Mouse (Mus musculus): ENCODE measurements around the gene Tlr9. TPM values are rescaled to one million over a fixed set of nuclear protein-coding genes. Genes with fewer than 3 reads are reported as not detected.

Tlr9 gene
- polyA plus RNA-seq, 1 experiment = 2.3 TPM

- no peaks in the 10 kb centered on the region for H3K9me3 ChIP-seq
- TF ChIP-seq FLI1 (IDR thresholded peaks at IDR 0.05; ENCODE audit: low read length) = no peak
- no peak for TF ChIP-seq GATA1 (IDR thresholded peaks at IDR 0.05; ENCODE audit: borderline replicate concordance, low read length)
- H3K4me3 ChIP-seq (replicated peaks) = no peak overlapping the region
- peaks cover 23% of the 10 kb centered on the region for H3K4me1 ChIP-seq
- peaks cover 84% of the 10 kb centered on the region for H3K36me3 ChIP-seq (replicated peaks; ENCODE audit: low read length)
- no peaks in the 10 kb centered on the region for H3K27me3 ChIP-seq (replicated peaks)
These were observed 19.3 kb downstream of the Tlr9 start for GRCm38 (mm10) chr9:106241541-106242164.

GRCm38 (mm10) chr9:106242813-106243488, 20.6 kb downstream of the Tlr9 start:
- H3K9me3 ChIP-seq = no peaks in the 10 kb centered on the region
- no peaks in the 10 kb centered on the region for H3K27me3 ChIP-seq (replicated peaks)
- TF ChIP-seq GATA1 (IDR thresholded peaks at IDR 0.05; ENCODE audit: borderline replicate concordance, low read length) = no peak
- TF ChIP-seq FLI1 (IDR thresholded peaks at IDR 0.05; ENCODE audit: low read length) = no peak
- H3K4me3 ChIP-seq (replicated peaks) = peak overlapping the region; percentile 56
- peaks cover 71% of the 10 kb centered on the region for H3K36me3 ChIP-seq (replicated peaks; ENCODE audit: low read length)
- H3K4me1 ChIP-seq = peaks cover 33% of the 10 kb centered on the region

- H3K36me3 ChIP-seq (replicated peaks; ENCODE audit: low read length) = peaks cover 15% of the 10 kb centered on the region
- TF ChIP-seq FLI1 (IDR thresholded peaks at IDR 0.05; ENCODE audit: low read length) = no peak
- no peak for TF ChIP-seq GATA1 (IDR thresholded peaks at IDR 0.05; ENCODE audit: borderline replicate concordance, low read length)
- peaks cover 58% of the 10 kb centered on the region for H3K4me1 ChIP-seq
- peaks cover 3% of the 10 kb centered on the region; the same call in 1 of the 2 replicates for H3K9me3 ChIP-seq
- peaks cover 8% of the 10 kb centered on the region for H3K27me3 ChIP-seq (replicated peaks)
- H3K4me3 ChIP-seq (replicated peaks) = no peak overlapping the region
These were observed 27.2 kb downstream of the Tlr9 start for GRCm38 (mm10) chr9:106249550-106249949.

- H3K9me3 ChIP-seq = peaks cover 3% of the 10 kb centered on the region; the same call in 1 of the 2 replicates
- peaks cover 8% of the 10 kb centered on the region for H3K27me3 ChIP-seq (replicated peaks)
- no peak overlapping the region for H3K4me3 ChIP-seq (replicated peaks)
- H3K36me3 ChIP-seq (replicated peaks; ENCODE audit: low read length) = peaks cover 8% of the 10 kb centered on the region
- no peak for TF ChIP-seq GATA1 (IDR thresholded peaks at IDR 0.05; ENCODE audit: borderline replicate concordance, low read length)
- TF ChIP-seq FLI1 (IDR thresholded peaks at IDR 0.05; ENCODE audit: low read length) = no peak
- H3K4me1 ChIP-seq = peaks cover 52% of the 10 kb centered on the region
These were observed 27.8 kb downstream of the Tlr9 start for GRCm38 (mm10) chr9:106250245-106250644.

- Histone ChIP-seq H3K36me3 (replicated peaks; ENCODE audit: low read length) (peaks cover 5% of the 10 kb centered on the region), H3K9me3 (peaks cover 3% of the 10 kb centered on the region; the same call in 1 of the 2 replicates), H3K27me3 (replicated peaks) (peaks cover 8% of the 10 kb centered on the region), H3K4me3 (replicated peaks) (no peak overlapping the region), H3K4me1 (peaks cover 48% of the 10 kb centered on the region)
- no peak for TF ChIP-seq FLI1 (IDR thresholded peaks at IDR 0.05; ENCODE audit: low read length)
- TF ChIP-seq GATA1 (IDR thresholded peaks at IDR 0.05; ENCODE audit: borderline replicate concordance, low read length) = no peak
These were observed 28.7 kb downstream of the Tlr9 start for GRCm38 (mm10) chr9:106251066-106251465.

GRCm38 (mm10) chr9:106254001-106254400, 31.6 kb downstream of the Tlr9 start:
- peaks cover 28% of the 10 kb centered on the region for H3K27me3 ChIP-seq (replicated peaks)
- peaks cover 3% of the 10 kb centered on the region; the same call in 1 of the 2 replicates for H3K9me3 ChIP-seq
- TF ChIP-seq FLI1 (IDR thresholded peaks at IDR 0.05; ENCODE audit: low read length) (no peak), GATA1 (IDR thresholded peaks at IDR 0.05; ENCODE audit: borderline replicate concordance, low read length) (no peak)
- H3K4me3 ChIP-seq (replicated peaks) = no peak overlapping the region
- peaks cover 26% of the 10 kb centered on the region for H3K4me1 ChIP-seq
- no peaks in the 10 kb centered on the region for H3K36me3 ChIP-seq (replicated peaks; ENCODE audit: low read length)

- H3K27me3 ChIP-seq (replicated peaks) = peaks cover 56% of the 10 kb centered on the region
- no peaks in the 10 kb centered on the region for H3K36me3 ChIP-seq (replicated peaks; ENCODE audit: low read length)
- H3K9me3 ChIP-seq = no peaks in the 10 kb centered on the region
- peaks cover 22% of the 10 kb centered on the region for H3K4me1 ChIP-seq
- no peak overlapping the region for H3K4me3 ChIP-seq (replicated peaks)
- no peak for TF ChIP-seq GATA1 (IDR thresholded peaks at IDR 0.05; ENCODE audit: borderline replicate concordance, low read length)
- no peak for TF ChIP-seq FLI1 (IDR thresholded peaks at IDR 0.05; ENCODE audit: low read length)
These were observed 36.0 kb downstream of the Tlr9 start for GRCm38 (mm10) chr9:106258412-106258811.

- Histone ChIP-seq H3K27me3 (replicated peaks) (peaks cover 58% of the 10 kb centered on the region), H3K9me3 (no peaks in the 10 kb centered on the region), H3K4me1 (peaks cover 22% of the 10 kb centered on the region), H3K4me3 (replicated peaks) (no peak overlapping the region), H3K36me3 (replicated peaks; ENCODE audit: low read length) (no peaks in the 10 kb centered on the region)
- TF ChIP-seq GATA1 (IDR thresholded peaks at IDR 0.05; ENCODE audit: borderline replicate concordance, low read length) = no peak
- no peak for TF ChIP-seq FLI1 (IDR thresholded peaks at IDR 0.05; ENCODE audit: low read length)
These were observed 36.6 kb downstream of the Tlr9 start for GRCm38 (mm10) chr9:106258990-106259389.

- no peaks in the 10 kb centered on the region for H3K36me3 ChIP-seq (replicated peaks; ENCODE audit: low read length)
- H3K27me3 ChIP-seq (replicated peaks) = peaks cover 68% of the 10 kb centered on the region
- no peaks in the 10 kb centered on the region for H3K9me3 ChIP-seq
- TF ChIP-seq GATA1 (IDR thresholded peaks at IDR 0.05; ENCODE audit: borderline replicate concordance, low read length) (no peak), FLI1 (IDR thresholded peaks at IDR 0.05; ENCODE audit: low read length) (no peak)
- H3K4me3 ChIP-seq (replicated peaks) = no peak overlapping the region
- H3K4me1 ChIP-seq = peaks cover 22% of the 10 kb centered on the region
These were observed 38.7 kb downstream of the Tlr9 start for GRCm38 (mm10) chr9:106261058-106261457.

- H3K4me3 ChIP-seq (replicated peaks) = no peak overlapping the region
- no peaks in the 10 kb centered on the region for H3K36me3 ChIP-seq (replicated peaks; ENCODE audit: low read length)
- no peaks in the 10 kb centered on the region for H3K9me3 ChIP-seq
- peaks cover 64% of the 10 kb centered on the region for H3K27me3 ChIP-seq (replicated peaks)
- H3K4me1 ChIP-seq = peaks cover 22% of the 10 kb centered on the region
- TF ChIP-seq GATA1 (IDR thresholded peaks at IDR 0.05; ENCODE audit: borderline replicate concordance, low read length) = no peak
- TF ChIP-seq FLI1 (IDR thresholded peaks at IDR 0.05; ENCODE audit: low read length) = no peak
These were observed 39.1 kb downstream of the Tlr9 start for GRCm38 (mm10) chr9:106261491-106261890.

All from megakaryocyte, embryonic 14.5 days (primary cell).